Mouse (Mus musculus) thymus, adult 2 months (tissue): ENCODE measurements around the gene Glp2r. TPM values are rescaled to one million over a fixed set of nuclear protein-coding genes. Genes with fewer than 3 reads are reported as not detected.

Experiments used
- DNase-seq: peaks from one replicate; pipeline ENCODE4 v3.0.0; 2021
- H3K27ac ChIP-seq: fragments of 200-500 bp; 2 replicates; pipeline ENCODE4 v1.5.1; 2012; ENCODE audit warnings: low read length, control low read depth; ENCODE audit not compliant: control insufficient read depth, insufficient read depth
- H3K27me3 ChIP-seq: fragments of 200-500 bp; 2 replicates; pipeline ENCODE4 v1.6.1; 2012; ENCODE audit warnings: mild to moderate bottlenecking, low read length, moderate library complexity, mixed read lengths; ENCODE audit not compliant: control insufficient read depth, insufficient read depth
- H3K36me3 ChIP-seq: fragments of 200-500 bp; 2 replicates; pipeline ENCODE4 v1.6.1; 2012; ENCODE audit warnings: mild to moderate bottlenecking, low read length, moderate library complexity; ENCODE audit not compliant: control insufficient read depth, insufficient read depth
- H3K4me1 ChIP-seq: fragments of 200-500 bp; replicated peaks from 2 replicates; pipeline ENCODE4 v1.6.1; 2012; ENCODE audit warnings: low read length; ENCODE audit not compliant: control insufficient read depth, insufficient read depth
- H3K4me3 ChIP-seq: fragments of 200-500 bp; 2 replicates; pipeline ENCODE4 v1.5.1; 2012; ENCODE audit warnings: mild to moderate bottlenecking, low read length, control low read depth, moderate library complexity; ENCODE audit not compliant: control insufficient read depth, insufficient read depth
- CTCF ChIP-seq: fragments of 200-500 bp; IDR thresholded peaks from 2 replicates; pipeline ENCODE4 v1.5.1; 2012; ENCODE audit warnings: mild to moderate bottlenecking, control low read depth, low read length, moderate library complexity, borderline replicate concordance; ENCODE audit not compliant: control insufficient read depth, poor library complexity, insufficient read depth; ENCODE audit errors: extremely low read depth
- POLR2A ChIP-seq: fragments of 200-500 bp; IDR thresholded peaks from 2 replicates; pipeline ENCODE4 v1.6.1; 2012; ENCODE audit warnings: mild to moderate bottlenecking, low read length, control low read depth, moderate library complexity; ENCODE audit not compliant: control insufficient read depth, poor library complexity, insufficient read depth; ENCODE audit errors: extremely low read depth
- WGBS: fragments of 180-500 bp; shearing (Covaris S2); methylation state at CpG from one replicate; pipeline ENCODE4 v1.1.7; 2018; 5-methylcytosine and 5-hydroxymethylcytosine counted together
- polyA plus RNA-seq: library from polyadenylated mRNA; depleted of rRNA; stranded (reverse); fragments of >200 nt; gene quantifications from 2 replicates; pipeline ENCODE4 v1.2.3, GENCODE M21; 2012

The Glp2r gene
- polyA plus RNA-seq, 1 experiment: 0.04 TPM

DNA sequence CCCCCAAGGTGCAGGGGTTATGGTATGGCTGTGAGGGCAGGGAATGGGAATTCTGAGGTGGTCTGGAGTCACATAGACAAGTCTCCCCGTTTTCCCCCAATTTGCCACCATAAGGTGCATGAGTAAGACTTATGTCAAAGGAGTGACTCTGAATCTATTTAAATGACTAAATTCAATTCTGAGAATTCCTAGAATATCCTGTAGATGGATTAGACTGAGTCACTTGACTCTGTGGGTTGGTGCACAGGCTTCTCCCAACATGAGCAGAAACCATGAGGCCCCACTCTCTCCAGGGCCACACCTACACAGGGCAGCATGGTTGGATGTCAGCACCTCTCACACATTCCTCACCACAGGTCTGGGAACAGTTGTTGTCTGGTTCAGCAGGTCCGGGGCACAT lies 91.0 kb downstream of the Glp2r start:
- TF ChIP-seq CTCF: no peak
- no peak for TF ChIP-seq POLR2A
- H3K36me3 ChIP-seq: no peaks in the 10 kb centered on the region
- H3K4me3 ChIP-seq: no peak overlapping the region
- no peak for DNase-seq
- H3K27me3 ChIP-seq: no peaks in the 10 kb centered on the region
- no peaks in the 10 kb centered on the region for H3K4me1 ChIP-seq
- WGBS: 95% methylated on average over 2 of the region's 2 CpGs
- H3K27ac ChIP-seq: no peak overlapping the region

DNA sequence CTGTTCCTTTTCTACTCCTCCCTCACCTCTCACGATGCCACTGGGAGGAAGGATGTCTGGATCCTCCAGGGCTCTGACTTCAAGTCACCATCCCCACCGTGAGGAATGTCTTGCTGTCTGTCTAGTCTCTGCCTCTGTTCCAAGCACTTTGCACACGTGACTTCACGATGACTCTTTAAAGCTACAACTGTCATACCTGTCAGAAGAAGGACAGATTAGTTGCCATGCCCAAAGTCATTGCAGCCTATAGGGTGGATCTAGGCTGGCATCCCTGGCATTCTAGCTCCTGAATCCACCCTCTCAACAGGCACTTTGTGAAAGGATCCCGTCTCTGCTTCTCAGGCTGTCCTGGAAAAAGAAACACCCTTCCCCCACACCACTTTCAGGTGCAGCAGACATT lies 91.7 kb downstream of the Glp2r start:
- no peaks in the 10 kb centered on the region for H3K4me1 ChIP-seq
- WGBS: 77% methylated on average over 5 of the region's 5 CpGs
- H3K36me3 ChIP-seq: no peaks in the 10 kb centered on the region
- H3K27ac ChIP-seq: no peak overlapping the region
- no peaks in the 10 kb centered on the region for H3K27me3 ChIP-seq
- TF ChIP-seq CTCF (no peak), POLR2A (no peak)
- H3K4me3 ChIP-seq: no peak overlapping the region
- DNase-seq: no peak

DNA sequence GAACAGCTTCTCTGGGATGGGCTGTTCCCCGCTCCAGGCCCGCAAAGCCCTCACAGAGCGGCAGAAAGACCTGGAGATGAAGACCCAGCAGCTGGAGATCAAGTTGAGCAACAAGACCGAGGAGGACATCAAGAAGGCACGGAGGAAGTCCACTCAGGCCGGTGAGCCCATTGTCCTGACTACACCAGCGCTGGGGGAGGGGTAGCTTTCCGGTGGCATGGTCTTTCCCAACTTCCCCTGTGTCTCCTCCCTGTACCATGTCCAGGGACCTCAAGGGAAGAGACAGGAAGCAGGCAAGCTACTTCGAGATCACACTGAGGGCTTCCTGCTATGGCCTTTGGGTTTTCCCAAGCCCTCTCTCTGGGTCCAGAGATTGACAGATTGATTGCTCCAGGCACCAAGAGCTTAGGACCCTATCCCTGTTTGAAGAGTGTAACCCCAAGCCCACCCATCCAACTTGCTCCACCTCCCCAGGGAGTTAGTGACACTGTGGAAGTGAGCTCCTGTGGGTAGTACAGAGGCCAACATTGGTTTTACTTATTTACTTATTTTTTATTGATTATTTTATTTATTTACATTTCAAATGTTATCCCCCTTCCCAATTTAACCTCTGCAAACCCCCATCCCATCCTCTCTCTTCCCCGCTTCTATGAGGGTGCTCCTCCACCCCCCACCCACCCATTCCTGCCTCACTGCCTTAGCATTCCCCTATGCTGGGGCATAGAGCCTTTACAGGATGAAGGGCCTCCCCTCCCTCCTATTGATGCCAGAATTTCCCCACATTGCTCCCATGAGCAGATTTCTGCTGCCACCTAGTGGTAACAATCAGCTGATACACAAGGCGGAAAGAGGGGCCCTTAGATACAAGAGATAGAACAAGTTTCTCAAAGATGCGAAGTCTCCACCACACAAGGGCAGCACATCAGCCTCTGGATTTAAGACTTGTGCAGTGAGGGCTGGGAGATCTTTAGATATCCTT lies 95.1 kb downstream of the Glp2r start:
- peak; percentile 36 for DNase-seq
- Histone ChIP-seq H3K4me3 (no peak overlapping the region), H3K27me3 (no peaks in the 10 kb centered on the region), H3K27ac (no peak overlapping the region), H3K36me3 (no peaks in the 10 kb centered on the region), H3K4me1 (no peaks in the 10 kb centered on the region)
- 40% methylated on average over 12 of the region's 12 CpGs for WGBS
- TF ChIP-seq POLR2A (no peak), CTCF (no peak)

DNA sequence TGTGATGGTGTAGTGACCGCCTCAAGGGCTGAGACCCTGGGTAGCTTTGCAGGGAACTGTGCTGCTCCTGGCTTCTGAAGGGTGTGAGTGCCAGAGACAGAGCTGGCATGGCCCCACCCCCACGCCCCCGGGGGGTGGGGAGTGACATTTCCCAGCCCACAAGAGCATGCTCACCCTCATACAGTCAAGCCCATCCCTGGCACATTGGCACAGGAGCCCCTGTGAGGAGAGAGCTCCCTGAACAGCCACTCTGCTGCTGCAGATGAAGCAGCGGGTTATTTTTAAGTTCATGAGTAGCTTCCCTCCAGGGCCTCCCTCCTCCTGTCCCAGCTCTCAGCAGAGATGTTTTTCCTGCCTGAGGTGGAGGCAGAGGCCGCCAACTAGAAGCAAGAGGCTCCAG lies 98.8 kb downstream of the Glp2r start:
- Histone ChIP-seq H3K4me1 (no peaks in the 10 kb centered on the region), H3K27me3 (no peaks in the 10 kb centered on the region), H3K27ac (no peak overlapping the region), H3K4me3 (no peak overlapping the region), H3K36me3 (no peaks in the 10 kb centered on the region)
- 76% methylated on average over 5 of the region's 5 CpGs for WGBS
- TF ChIP-seq CTCF (no peak), POLR2A (no peak)
- no peak for DNase-seq

DNA sequence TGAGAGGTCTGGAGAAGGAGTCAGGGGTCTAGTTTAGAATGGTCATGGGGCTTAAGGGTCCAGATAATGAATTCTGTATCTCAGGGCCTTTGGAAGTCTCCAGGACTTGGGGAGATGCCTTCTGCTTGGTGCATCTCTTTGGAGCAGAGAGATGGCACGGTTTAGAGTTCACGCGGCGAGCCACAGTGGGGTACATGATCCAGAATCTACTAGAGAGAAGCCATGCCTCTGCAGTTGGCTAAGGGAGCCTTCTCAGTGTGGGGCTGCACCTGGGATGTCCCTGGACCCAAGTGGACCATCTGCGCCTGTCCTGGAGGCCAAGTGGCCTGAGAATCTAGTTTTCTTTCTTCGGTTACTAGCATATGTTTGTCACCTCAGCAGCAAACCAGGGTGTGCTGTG lies 100.9 kb downstream of the Glp2r start:
- Histone ChIP-seq H3K27me3 (no peaks in the 10 kb centered on the region), H3K4me3 (no peak overlapping the region), H3K36me3 (no peaks in the 10 kb centered on the region), H3K4me1 (no peaks in the 10 kb centered on the region), H3K27ac (no peak overlapping the region)
- DNase-seq: no peak
- 96% methylated on average over 6 of the region's 6 CpGs for WGBS
- no peak for TF ChIP-seq POLR2A
- TF ChIP-seq CTCF: no peak

DNA sequence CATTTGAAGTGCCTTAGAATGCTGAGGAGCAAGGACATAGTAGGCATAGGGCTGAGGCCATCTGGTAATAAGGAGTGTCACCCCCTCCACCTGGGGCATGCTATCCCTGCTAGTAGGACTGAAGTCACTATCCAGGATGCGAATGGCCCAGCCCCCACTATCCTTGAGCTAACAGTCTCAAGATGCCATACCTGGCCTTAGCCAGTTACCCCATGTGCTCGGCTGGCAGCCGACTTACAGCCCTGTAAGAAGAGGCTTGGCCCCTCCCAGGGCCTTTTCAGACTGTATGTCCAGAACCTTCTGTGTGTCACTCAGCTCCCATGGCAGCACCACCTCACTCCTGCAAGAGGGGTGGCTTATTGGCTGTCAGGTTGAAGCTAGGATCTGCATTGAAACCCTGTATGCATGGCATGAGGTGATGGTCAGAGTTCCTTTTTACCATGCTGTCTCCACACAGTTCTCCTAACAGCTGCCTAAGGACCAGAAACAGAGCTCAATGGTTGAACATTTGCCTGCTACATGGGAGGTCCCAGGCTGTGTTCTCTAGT lies 102.4 kb downstream of the Glp2r start:
- no peak for TF ChIP-seq CTCF
- no peak for TF ChIP-seq POLR2A
- H3K36me3 ChIP-seq: no peaks in the 10 kb centered on the region
- no peak for DNase-seq
- H3K27me3 ChIP-seq: no peaks in the 10 kb centered on the region
- no peaks in the 10 kb centered on the region for H3K4me1 ChIP-seq
- 90% methylated on average over 3 of the region's 3 CpGs for WGBS
- no peak overlapping the region for H3K27ac ChIP-seq
- no peak overlapping the region for H3K4me3 ChIP-seq
